ENCODE assay signal across 22 mouse cellular contexts in the genomic region with DNA sequence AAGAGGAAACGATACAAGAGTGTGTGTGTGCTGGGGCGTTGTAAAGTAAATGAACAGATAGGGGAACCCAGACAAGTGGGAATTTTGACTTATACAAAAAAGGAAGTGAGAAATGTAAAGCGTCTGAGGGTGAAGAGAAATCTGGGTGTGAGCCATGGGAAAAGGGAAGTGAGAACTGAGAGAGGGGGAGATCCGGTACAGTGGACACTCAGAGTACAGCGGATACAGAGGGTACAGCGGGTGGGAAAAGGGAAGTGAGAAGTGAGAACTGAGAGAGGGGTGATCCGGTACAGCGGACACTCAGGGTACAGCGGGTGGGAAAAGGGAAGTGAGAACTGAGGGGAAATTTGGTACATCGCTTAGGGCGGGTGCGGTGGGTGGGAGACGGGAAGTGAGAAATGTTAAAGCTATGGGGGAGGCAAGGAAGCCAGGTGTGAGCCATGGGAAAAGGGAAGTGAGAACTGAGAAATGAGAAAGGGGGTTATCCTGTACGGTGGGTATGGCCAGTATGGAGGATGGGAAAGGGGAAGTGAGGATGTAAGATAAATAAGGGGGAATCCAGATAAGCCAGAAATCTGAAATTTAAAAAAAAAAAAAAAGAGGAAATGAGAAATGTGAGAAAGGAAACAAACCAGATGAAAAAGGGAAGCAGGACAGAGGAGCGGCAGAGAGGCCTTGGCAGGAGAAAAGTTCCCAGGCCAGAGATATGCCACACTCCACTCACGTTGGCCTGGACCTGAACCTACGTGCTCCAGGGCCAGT.
DNase-seq lines count a peak whose midpoint lies in the region; ATAC-seq and TF ChIP-seq lines count a peak whose summit lies in the region.
"Had no signal": no experiment of that assay in that cellular context is flagged by ENCODE, and none has a peak within 500 bp of the region (broad histone marks: within the 10 kb centered on the region; RNA-seq: fewer than 3 reads in every experiment).

No protein-coding gene starts in this region.

- no peak for TF ChIP-seq CTCF in bone marrow macrophage, adult 2 months (IDR thresholded peaks at IDR 0.05; ENCODE audit: low read depth, low read length)

- no peak for TF ChIP-seq POLR2A in bone marrow macrophage, adult 2 months (IDR thresholded peaks at IDR 0.05; ENCODE audit: borderline replicate concordance, low read depth, low read length)

- H3K9ac ChIP-seq in hindbrain, embryonic 11.5 days (ENCODE audit: low read depth, low read length), result no peak overlapping the region
- H3K9ac ChIP-seq: hindbrain, embryonic 12.5 days; neural tube, embryonic 13.5 days had no signal

- no peaks in the 10 kb centered on the region for H3K9me3 ChIP-seq in hindbrain, embryonic 11.5 days (ENCODE audit: control insufficient read depth, low read length)
- H3K9me3 ChIP-seq: hindbrain, embryonic 12.5 days; neural tube, embryonic 13.5 days had no signal

- H3K4me1 ChIP-seq in bone marrow macrophage, adult 2 months (ENCODE audit: control insufficient read depth, insufficient read depth, low read length), result no peaks in the 10 kb centered on the region
- H3K4me1 ChIP-seq in hindbrain, embryonic 11.5 days (replicated peaks; ENCODE audit: control insufficient read depth, insufficient read depth, low read length), result no peaks in the 10 kb centered on the region
- H3K4me1 ChIP-seq: hindbrain, embryonic 12.5 days; neural tube, embryonic 13.5 days had no signal

- peak overlapping the region; percentile 96 for H3K27ac ChIP-seq in bone marrow macrophage, adult 2 months (ENCODE audit: insufficient read depth, low read depth, low read length)
- no peak overlapping the region for H3K27ac ChIP-seq in hindbrain, embryonic 11.5 days (ENCODE audit: low read depth, low read length)
- H3K27ac ChIP-seq: hindbrain, embryonic 12.5 days; layer of hippocampus, adult 2 months; neural tube, embryonic 13.5 days had no signal

- peak; percentile 95 for ATAC-seq in megakaryocyte progenitor cell, adult 5-6 weeks (replicated peaks; ENCODE audit: poor library complexity)
- no peak for ATAC-seq in hindbrain, embryonic 11.5 days (ENCODE audit: low FRiP score)
- ATAC-seq: forebrain, embryonic 16.5 days had no signal

- H3K27me3 ChIP-seq in hindbrain, embryonic 11.5 days (ENCODE audit: control insufficient read depth, insufficient read depth, low read length), result no peaks in the 10 kb centered on the region
- H3K27me3 ChIP-seq: hindbrain, embryonic 12.5 days; neural tube, embryonic 13.5 days had no signal

- H3K4me3 ChIP-seq in bone marrow macrophage, adult 2 months (ENCODE audit: insufficient read depth, low read length), result no peak overlapping the region
- no peak overlapping the region for H3K4me3 ChIP-seq in hindbrain, embryonic 11.5 days (ENCODE audit: low read depth, low read length)
- H3K4me3 ChIP-seq: hindbrain, embryonic 12.5 days; layer of hippocampus, adult 2 months; neural tube, embryonic 13.5 days had no signal

- no peaks in the 10 kb centered on the region for H3K36me3 ChIP-seq in hindbrain, embryonic 11.5 days (ENCODE audit: control insufficient read depth, insufficient read depth, low read length)
- H3K36me3 ChIP-seq: hindbrain, embryonic 12.5 days; neural tube, embryonic 13.5 days had no signal

- DNase-seq in thymus, postnatal 0 days (ENCODE audit: low spot score), result peak; percentile 12
- DNase-seq in thymus, postnatal 14 days, result no peak
- DNase-seq in kidney, adult 9 months, result no peak
- no peak for DNase-seq in hindbrain, embryonic 11.5 days (ENCODE audit: low spot score)
- no peak for DNase-seq in ovary, postnatal 10 days (ENCODE audit: low spot score)
- DNase-seq: cerebellum, adult 11 months; cerebellum, postnatal 14 days; embryo, embryonic 11 days; gastrocnemius, postnatal 25 days; kidney, adult 18-20 months; kidney, postnatal 10 days; left cerebral cortex, postnatal 4 days; liver; lung, adult 2 months; lung, postnatal 36 days had no signal

- WGBS in hindbrain, embryonic 11.5 days, result 89% methylated on average over 17 of the region's 17 CpGs

- H3K4me2 ChIP-seq in hindbrain, embryonic 11.5 days (replicated peaks; ENCODE audit: low read depth, low read length), result no peak overlapping the region
- H3K4me2 ChIP-seq: hindbrain, embryonic 12.5 days; midbrain, embryonic 11.5 days; neural tube, embryonic 13.5 days had no signal
